Mouse (Mus musculus): Measurements from ENCODE around the gene Zdhhc6. TPM values are rescaled to one million over a fixed set of nuclear protein-coding genes. Genes with fewer than 3 reads are reported as not detected.

Gene Zdhhc6
- polyA plus RNA-seq, 1 experiment from 2014 or later: 96.2 TPM

- no peaks in the 10 kb centered on the region for H3K4me1 ChIP-seq (ENCODE audit: control insufficient read depth, insufficient read depth, low read length)
- H3K36me3 ChIP-seq (ENCODE audit: control insufficient read depth, insufficient read depth, low read length): no peaks in the 10 kb centered on the region
- no peaks in the 10 kb centered on the region for H3K9me3 ChIP-seq (ENCODE audit: control insufficient read depth, low read depth, low read length)
- H3K27me3 ChIP-seq (ENCODE audit: control insufficient read depth, insufficient read depth, low read length): no peaks in the 10 kb centered on the region
- no peak overlapping the region for H3K4me2 ChIP-seq (replicated peaks; ENCODE audit: low read depth, low read length)
- H3K9ac ChIP-seq (replicated peaks; ENCODE audit: low read depth, low read length): no peak overlapping the region
- no peak overlapping the region for H3K4me3 ChIP-seq (ENCODE audit: low read depth, low read length)
- no peak overlapping the region for H3K27ac ChIP-seq (ENCODE audit: low read length)
- no peak for ATAC-seq (ENCODE audit: insufficient number of reproducible peaks, insufficient read depth, low FRiP score, low read depth)
- 19% methylated on average over 2 of the region's 2 CpGs for WGBS
Observed at GRCm38 (mm10) chr19:55236026-55236425, 79.8 kb downstream of the Zdhhc6 start.

DNA sequence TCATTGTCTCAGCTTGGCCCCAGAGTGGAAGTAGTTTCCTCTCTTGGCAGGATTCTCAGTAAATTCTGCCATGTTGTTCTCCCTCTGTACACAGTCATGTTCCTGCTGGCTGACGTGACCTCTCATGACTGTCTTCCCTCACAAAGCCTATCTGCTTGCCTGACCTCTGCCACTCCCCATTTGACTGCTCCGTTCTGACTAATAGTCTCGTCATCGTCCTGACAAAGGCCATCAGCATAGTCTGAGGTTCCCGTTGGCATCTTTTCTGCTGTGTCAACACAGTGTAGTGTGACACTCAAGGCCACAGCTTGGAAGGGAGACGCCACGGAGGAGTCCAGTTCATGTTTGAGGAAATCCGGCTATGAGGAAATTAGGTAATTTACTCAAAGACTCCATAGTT, 83.7 kb downstream of the Zdhhc6 start:
- Histone ChIP-seq H3K4me3 (ENCODE audit: low read depth, low read length) (no peak overlapping the region), H3K36me3 (ENCODE audit: control insufficient read depth, insufficient read depth, low read length) (no peaks in the 10 kb centered on the region), H3K9me3 (ENCODE audit: control insufficient read depth, low read depth, low read length) (no peaks in the 10 kb centered on the region), H3K27me3 (ENCODE audit: control insufficient read depth, insufficient read depth, low read length) (no peaks in the 10 kb centered on the region), H3K4me1 (ENCODE audit: control insufficient read depth, insufficient read depth, low read length) (no peaks in the 10 kb centered on the region), H3K9ac (replicated peaks; ENCODE audit: low read depth, low read length) (no peak overlapping the region), H3K27ac (ENCODE audit: low read length) (no peak overlapping the region), H3K4me2 (replicated peaks; ENCODE audit: low read depth, low read length) (no peak overlapping the region)
- ATAC-seq (ENCODE audit: insufficient number of reproducible peaks, insufficient read depth, low FRiP score, low read depth): no peak
- 46% methylated on average over 8 of the region's 8 CpGs for WGBS

- no peak overlapping the region for H3K27ac ChIP-seq (ENCODE audit: low read length)
- WGBS: 75% methylated on average over 10 of the region's 10 CpGs
- H3K36me3 ChIP-seq (ENCODE audit: control insufficient read depth, insufficient read depth, low read length): no peaks in the 10 kb centered on the region
- H3K9me3 ChIP-seq (ENCODE audit: control insufficient read depth, low read depth, low read length): no peaks in the 10 kb centered on the region
- no peak overlapping the region for H3K4me3 ChIP-seq (ENCODE audit: low read depth, low read length)
- no peaks in the 10 kb centered on the region for H3K27me3 ChIP-seq (ENCODE audit: control insufficient read depth, insufficient read depth, low read length)
- 0 out of 2 replicates have a peak, but pooled peaks have one; percentile 42 for ATAC-seq (ENCODE audit: insufficient number of reproducible peaks, insufficient read depth, low FRiP score, low read depth)
- H3K4me2 ChIP-seq (replicated peaks; ENCODE audit: low read depth, low read length): no peak overlapping the region
- no peak overlapping the region for H3K9ac ChIP-seq (replicated peaks; ENCODE audit: low read depth, low read length)
- no peaks in the 10 kb centered on the region for H3K4me1 ChIP-seq (ENCODE audit: control insufficient read depth, insufficient read depth, low read length)
Observed at GRCm38 (mm10) chr19:55231081-55231480, 84.8 kb downstream of the Zdhhc6 start.

GRCm38 (mm10) chr19:55227135-55227534, 88.7 kb downstream of the Zdhhc6 start:
- Histone ChIP-seq H3K4me1 (ENCODE audit: control insufficient read depth, insufficient read depth, low read length) (no peaks in the 10 kb centered on the region), H3K27ac (ENCODE audit: low read length) (no peak overlapping the region), H3K27me3 (ENCODE audit: control insufficient read depth, insufficient read depth, low read length) (no peaks in the 10 kb centered on the region), H3K4me2 (replicated peaks; ENCODE audit: low read depth, low read length) (no peak overlapping the region), H3K9ac (replicated peaks; ENCODE audit: low read depth, low read length) (no peak overlapping the region), H3K36me3 (ENCODE audit: control insufficient read depth, insufficient read depth, low read length) (no peaks in the 10 kb centered on the region), H3K9me3 (ENCODE audit: control insufficient read depth, low read depth, low read length) (no peaks in the 10 kb centered on the region), H3K4me3 (ENCODE audit: low read depth, low read length) (no peak overlapping the region)
- 81% methylated on average over 7 of the region's 7 CpGs for WGBS
- no peak for ATAC-seq (ENCODE audit: insufficient number of reproducible peaks, insufficient read depth, low FRiP score, low read depth)

DNA sequence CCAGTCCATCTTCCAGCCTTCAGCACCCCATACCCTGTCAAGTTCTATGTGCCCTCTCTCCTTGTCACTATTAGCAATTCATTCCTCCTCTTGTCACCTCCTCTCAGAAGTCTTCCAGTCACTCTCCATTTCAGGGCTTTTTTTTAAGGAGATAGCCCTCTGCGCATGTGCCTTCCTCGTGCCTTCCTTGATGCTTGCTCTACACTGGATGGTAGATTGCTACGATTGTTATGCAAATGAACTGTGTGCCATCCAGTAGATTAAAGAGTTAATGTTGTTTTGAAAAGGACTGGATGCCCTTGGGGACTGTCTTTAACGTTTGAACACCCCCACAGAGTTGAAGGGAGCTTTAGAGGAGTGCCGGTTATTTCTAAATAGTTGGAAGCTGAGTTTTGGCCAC, 89.2 kb downstream of the Zdhhc6 start:
- Histone ChIP-seq H3K9me3 (ENCODE audit: control insufficient read depth, low read depth, low read length) (no peaks in the 10 kb centered on the region), H3K4me3 (ENCODE audit: low read depth, low read length) (no peak overlapping the region), H3K27me3 (ENCODE audit: control insufficient read depth, insufficient read depth, low read length) (no peaks in the 10 kb centered on the region), H3K36me3 (ENCODE audit: control insufficient read depth, insufficient read depth, low read length) (no peaks in the 10 kb centered on the region), H3K27ac (ENCODE audit: low read length) (no peak overlapping the region), H3K4me2 (replicated peaks; ENCODE audit: low read depth, low read length) (no peak overlapping the region), H3K4me1 (ENCODE audit: control insufficient read depth, insufficient read depth, low read length) (no peaks in the 10 kb centered on the region), H3K9ac (replicated peaks; ENCODE audit: low read depth, low read length) (no peak overlapping the region)
- ATAC-seq (ENCODE audit: insufficient number of reproducible peaks, insufficient read depth, low FRiP score, low read depth): no peak
- 73% methylated on average over 5 of the region's 5 CpGs for WGBS

DNA sequence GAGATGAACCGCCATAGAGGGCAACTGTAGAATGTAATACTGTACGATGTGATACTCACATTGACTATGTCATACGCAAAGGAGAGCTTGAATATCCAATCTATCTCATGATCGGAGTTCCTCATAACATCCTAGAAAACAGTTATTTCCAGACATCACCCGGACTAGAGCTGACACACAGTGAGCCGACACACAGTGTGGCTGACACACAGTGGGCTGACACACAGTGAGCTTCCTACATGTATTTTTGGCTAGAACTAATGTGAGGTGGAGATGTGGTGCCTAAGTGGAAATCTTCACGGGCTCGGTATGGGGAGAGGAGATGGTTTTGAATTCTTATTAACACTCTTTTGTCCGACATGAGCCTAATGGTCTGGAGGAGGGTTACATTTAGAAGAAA, 93.6 kb downstream of the Zdhhc6 start:
- Histone ChIP-seq H3K9me3 (ENCODE audit: control insufficient read depth, low read depth, low read length) (no peaks in the 10 kb centered on the region), H3K27me3 (ENCODE audit: control insufficient read depth, insufficient read depth, low read length) (no peaks in the 10 kb centered on the region), H3K4me1 (ENCODE audit: control insufficient read depth, insufficient read depth, low read length) (no peaks in the 10 kb centered on the region), H3K27ac (ENCODE audit: low read length) (no peak overlapping the region), H3K9ac (replicated peaks; ENCODE audit: low read depth, low read length) (no peak overlapping the region), H3K4me2 (replicated peaks; ENCODE audit: low read depth, low read length) (no peak overlapping the region), H3K36me3 (ENCODE audit: control insufficient read depth, insufficient read depth, low read length) (no peaks in the 10 kb centered on the region), H3K4me3 (ENCODE audit: low read depth, low read length) (no peak overlapping the region)
- WGBS: 87% methylated on average over 9 of the region's 9 CpGs
- ATAC-seq (ENCODE audit: insufficient number of reproducible peaks, insufficient read depth, low FRiP score, low read depth): no peak

Other genes with a start within 250 kb of the Zdhhc6 start
- gene Gpam, start 188.8 kb downstream of the Zdhhc6 start, polyA plus RNA-seq (2014; fragmentation: Nextera tagmentation; extraction: Ambion mirVana): 16.6 and 17.7 TPM in 2 replicates
- 0.11 and 0.12 TPM in 2 replicates for gene Tectb, start 135.3 kb downstream of the Zdhhc6 start, polyA plus RNA-seq (2014; fragmentation: Nextera tagmentation; extraction: Ambion mirVana)
- not detected in 2 replicates for gene Gucy2g, start 74.8 kb downstream of the Zdhhc6 start, polyA plus RNA-seq (2014; fragmentation: Nextera tagmentation; extraction: Ambion mirVana)
- gene Acsl5, start 64.1 kb downstream of the Zdhhc6 start, polyA plus RNA-seq (2014; fragmentation: Nextera tagmentation; extraction: Ambion mirVana): 58.7 and 62.9 TPM in 2 replicates
- gene Vti1a, start 263 bp upstream of the Zdhhc6 start, polyA plus RNA-seq (2014; fragmentation: Nextera tagmentation; extraction: Ambion mirVana): 27.2 and 29.9 TPM in 2 replicates